ENCODE assay signal across 8 mouse cellular contexts in genomic region chr15:99026259-99026658, GRCm38 (mm10). TPM values are rescaled to one million over a fixed set of nuclear protein-coding genes. Genes with fewer than 3 reads are reported as not detected.
DNase-seq lines count a peak whose midpoint lies in the region; ATAC-seq and TF ChIP-seq lines count a peak whose summit lies in the region.

No protein-coding gene starts in this region.

- peak; percentile 44 for DNase-seq in embryo, embryonic 10 days (ENCODE audit: low spot score)
- DNase-seq in embryo, embryonic 9.5 days (ENCODE audit: extremely low spot score): no peak
- peak; percentile 49 for DNase-seq in midbrain, postnatal 0 days (ENCODE audit: low spot score)
- no peak for DNase-seq in midbrain, embryonic 10.5 days (ENCODE audit: low spot score)
- peak; percentile 41 for DNase-seq in embryonic facial prominence, embryonic 10.5 days (ENCODE audit: low spot score)
- peak; percentile 36 to 46 for DNase-seq in thymus, postnatal 36 days
- no peak for DNase-seq in right cerebral cortex, postnatal 36 days (ENCODE audit: low spot score in 2 of 2)
- no peak for DNase-seq in Muller cell, postnatal 12 days (ENCODE audit: inconsistent ontology term)

- peaks cover 2% of the 10 kb centered on the region; the same call in 1 of the 2 replicates for H3K4me1 ChIP-seq in midbrain, postnatal 0 days (ENCODE audit: insufficient read depth, low read length)
- peaks cover 24% of the 10 kb centered on the region for H3K4me1 ChIP-seq in midbrain, embryonic 10.5 days
- H3K4me1 ChIP-seq in embryonic facial prominence, embryonic 10.5 days: peaks cover 26% of the 10 kb centered on the region

- no peak overlapping the region for H3K9ac ChIP-seq in midbrain, postnatal 0 days (replicated peaks; ENCODE audit: low read length, poor library complexity, severe bottlenecking)

- H3K4me2 ChIP-seq in midbrain, postnatal 0 days (ENCODE audit: low read depth, low read length, poor library complexity, severe bottlenecking): no peak overlapping the region

- peaks cover 12% of the 10 kb centered on the region; the same call in 1 of the 2 replicates for H3K27me3 ChIP-seq in midbrain, postnatal 0 days (ENCODE audit: insufficient read depth, low read length)
- peaks cover 22% of the 10 kb centered on the region for H3K27me3 ChIP-seq in midbrain, embryonic 10.5 days (ENCODE audit: low read depth, poor library complexity, severe bottlenecking)
- H3K27me3 ChIP-seq in embryonic facial prominence, embryonic 10.5 days (replicated peaks; ENCODE audit: low read depth, poor library complexity, severe bottlenecking): no peaks in the 10 kb centered on the region

- no peak overlapping the region for H3K27ac ChIP-seq in midbrain, postnatal 0 days (ENCODE audit: low read depth, low read length)
- no peak overlapping the region for H3K27ac ChIP-seq in midbrain, embryonic 10.5 days (replicated peaks)
- H3K27ac ChIP-seq in embryonic facial prominence, embryonic 10.5 days (replicated peaks): no peak overlapping the region

- 56% methylated on average over 4 of the region's 4 CpGs for WGBS in midbrain, postnatal 0 days
- 60% methylated on average over 4 of the region's 4 CpGs for WGBS in midbrain, embryonic 10.5 days
- WGBS in embryonic facial prominence, embryonic 10.5 days: 57% methylated on average over 4 of the region's 4 CpGs

- H3K9me3 ChIP-seq in midbrain, postnatal 0 days (ENCODE audit: low read length): no peaks in the 10 kb centered on the region
- peaks cover 1% of the 10 kb centered on the region; the same call in 1 of the 2 replicates for H3K9me3 ChIP-seq in midbrain, embryonic 10.5 days (replicated peaks)
- peaks cover 3% of the 10 kb centered on the region; the same call in 1 of the 2 replicates for H3K9me3 ChIP-seq in embryonic facial prominence, embryonic 10.5 days

- TF ChIP-seq CTCF in midbrain, postnatal 0 days (IDR thresholded peaks at IDR 0.05): peak; percentile 65

- no peak for ATAC-seq in midbrain, postnatal 0 days (ENCODE audit: low FRiP score)

- no peaks in the 10 kb centered on the region for H3K36me3 ChIP-seq in midbrain, postnatal 0 days (ENCODE audit: insufficient read depth, low read length)
- H3K36me3 ChIP-seq in midbrain, embryonic 10.5 days: no peaks in the 10 kb centered on the region
- no peaks in the 10 kb centered on the region for H3K36me3 ChIP-seq in embryonic facial prominence, embryonic 10.5 days (replicated peaks)

- no peak overlapping the region for H3K4me3 ChIP-seq in midbrain, postnatal 0 days (ENCODE audit: low read depth, low read length)
- no peak overlapping the region for H3K4me3 ChIP-seq in midbrain, embryonic 10.5 days
- H3K4me3 ChIP-seq in embryonic facial prominence, embryonic 10.5 days: no peak overlapping the region

RNA-seq across cellular contexts. Expression of gene Tuba1c, which starts 3.4 kb away (rescaled TPM):
- 18.2 and 22.6 TPM in 2 replicates for total RNA-seq in midbrain, postnatal 0 days (2014; rRNA removed)
- polyA plus RNA-seq in midbrain, postnatal 0 days (2015; fragmentation: Nextera tagmentation; extraction: Ambion mirVana): 9.6 and 9.9 TPM in 2 replicates
- polyA plus RNA-seq in midbrain, embryonic 10.5 days (2016; fragmentation: Nextera tagmentation; extraction: Ambion mirVana): 118 and 129 TPM in 2 replicates
- polyA plus RNA-seq in embryonic facial prominence, embryonic 10.5 days (2016; fragmentation: Nextera tagmentation; extraction: Ambion mirVana): 141 and 144 TPM in 2 replicates

RNA-seq across cellular contexts. Expression of gene Prph, which starts 28.7 kb away (rescaled TPM):
- 9.8 and 11.2 TPM in 2 replicates for total RNA-seq in midbrain, postnatal 0 days (2014; rRNA removed)
- polyA plus RNA-seq in midbrain, postnatal 0 days (2015; fragmentation: Nextera tagmentation; extraction: Ambion mirVana): 8.0 and 9.1 TPM in 2 replicates
- 3.3 and 4.2 TPM in 2 replicates for polyA plus RNA-seq in midbrain, embryonic 10.5 days (2016; fragmentation: Nextera tagmentation; extraction: Ambion mirVana)
- polyA plus RNA-seq in embryonic facial prominence, embryonic 10.5 days (2016; fragmentation: Nextera tagmentation; extraction: Ambion mirVana): 3.7 and 6.3 TPM in 2 replicates

RNA-seq across cellular contexts. Expression of gene Troap, which starts 48.1 kb away (rescaled TPM):
- 1.6 and 4.1 TPM in 2 replicates for total RNA-seq in midbrain, postnatal 0 days (2014; rRNA removed)
- polyA plus RNA-seq in midbrain, postnatal 0 days (2015; fragmentation: Nextera tagmentation; extraction: Ambion mirVana): 1.4 and 2.1 TPM in 2 replicates
- 47.5 and 50.2 TPM in 2 replicates for polyA plus RNA-seq in midbrain, embryonic 10.5 days (2016; fragmentation: Nextera tagmentation; extraction: Ambion mirVana)
- polyA plus RNA-seq in embryonic facial prominence, embryonic 10.5 days (2016; fragmentation: Nextera tagmentation; extraction: Ambion mirVana): 49.8 and 53.1 TPM in 2 replicates

Comparison
In these comparisons a context has a peak if more than half of its experiments do, and no peak if none do; other contexts are left out.
1. DNase-seq: peak in embryo, embryonic 10 days (single experiment), midbrain, postnatal 0 days (single experiment), embryonic facial prominence, embryonic 10.5 days (single experiment) and thymus, postnatal 36 days (2 of 2); none in embryo, embryonic 9.5 days (single experiment), midbrain, embryonic 10.5 days (single experiment), right cerebral cortex, postnatal 36 days (0 of 2) and Muller cell, postnatal 12 days (single experiment).
2. RNA of gene Tuba1c, which starts 3.4 kb away (polyA plus RNA-seq): 141 to 144 TPM in embryonic facial prominence, embryonic 10.5 days and 118 to 129 TPM in midbrain, embryonic 10.5 days; 9.6 to 9.9 TPM in midbrain, postnatal 0 days; every median in the first group is over 10 times any median in the second.
3. RNA of gene Troap, which starts 48.1 kb away (polyA plus RNA-seq): 49.8 to 53.1 TPM in embryonic facial prominence, embryonic 10.5 days and 47.5 to 50.2 TPM in midbrain, embryonic 10.5 days; 1.4 to 2.1 TPM in midbrain, postnatal 0 days; every median in the first group is over 10 times any median in the second.